Mouse (Mus musculus) forebrain, postnatal 0 days (tissue): ENCODE data around the gene Defb11. TPM values are rescaled to one million over a fixed set of nuclear protein-coding genes. Genes with fewer than 3 reads are reported as not detected.
A peak's percentile ranks its signal among the peaks of the same experiment; 100 is the strongest.
"Not testable (repeated sequence)": the region's sequence is repeated elsewhere in the genome, so short reads cannot be mapped to it uniquely, and the experiment has no call there.

Experiments
- ATAC-seq: fragments of 200-750 bp; cut with Nextera tagmentation; 2 replicates; pipeline ENCODE4 v1.8.0; 2017; ENCODE audit warnings: mild to moderate bottlenecking, moderate library complexity
- DNase-seq: peaks from one replicate; pipeline ENCODE4 v3.0.0-alpha.2; 2015
- H3K27ac ChIP-seq: fragments of 300-500 bp; sonication (generic); 2 replicates; pipeline ENCODE4 v1.5.1; 2014; ENCODE audit warnings: low read depth, mild to moderate bottlenecking, antibody characterized with exemption, low read length, moderate library complexity, mixed read lengths
- H3K27me3 ChIP-seq: fragments of 300-500 bp; sonication (generic); 2 replicates; pipeline ENCODE4 v1.6.1; 2014; ENCODE audit warnings: mild to moderate bottlenecking, low read length, mixed read lengths; ENCODE audit not compliant: insufficient read depth
- H3K36me3 ChIP-seq: fragments of 300-500 bp; sonication (generic); 2 replicates; pipeline ENCODE4 v1.6.1; 2014; ENCODE audit warnings: mild to moderate bottlenecking, moderate library complexity; ENCODE audit not compliant: insufficient read depth
- H3K4me1 ChIP-seq: fragments of 300-500 bp; sonication (generic); 2 replicates; pipeline ENCODE4 v1.6.1; 2014; ENCODE audit warnings: antibody characterized with exemption; ENCODE audit not compliant: insufficient read depth
- H3K4me2 ChIP-seq: fragments of 300-500 bp; sonication (generic); 2 replicates; pipeline ENCODE4 v1.6.1; 2014; ENCODE audit warnings: low read depth, mild to moderate bottlenecking, moderate library complexity
- H3K4me3 ChIP-seq: fragments of 300-500 bp; sonication (generic); 2 replicates; pipeline ENCODE4 v1.5.1; 2014; ENCODE audit warnings: low read depth, low read length, mixed read lengths
- H3K9ac ChIP-seq: fragments of 300-500 bp; sonication (generic); 2 replicates; pipeline ENCODE4 v1.6.1; 2014; ENCODE audit warnings: mild to moderate bottlenecking
- H3K9me3 ChIP-seq: fragments of 300-500 bp; sonication (generic); 2 replicates; pipeline ENCODE4 v1.6.1; 2016; ENCODE audit warnings: low read length
- CTCF ChIP-seq: sonication (generic); IDR thresholded peaks from 2 replicates; pipeline ENCODE4 v1.5.1; 2016; ENCODE audit warnings: antibody characterized with exemption, control low read depth, low read depth
- WGBS: fragments of 180-500 bp; shearing (Covaris S2); extraction: QIAGEN DNeasy Blood & Tissue Kit; methylation state at CpG from one replicate; pipeline ENCODE4 v1.1.7; 2014; 5-methylcytosine and 5-hydroxymethylcytosine counted together
- polyA plus RNA-seq: library from polyadenylated mRNA; unstranded; fragments of >200 nt; fragmentation: Nextera tagmentation; extraction: Ambion mirVana; gene quantifications from 2 replicates; pipeline ENCODE4 v1.2.1, GENCODE M21; 2015
- total RNA-seq: library from RNA; depleted of rRNA; stranded (reverse); fragments of >200 nt; gene quantifications from 2 replicates; pipeline ENCODE4 v1.2.3, GENCODE M21; 2014; rRNA removed

Gene Defb11
- total RNA-seq (not detected in 2 replicates), polyA plus RNA-seq (18.1 and 25.9 TPM in 2 replicates)

DNA sequence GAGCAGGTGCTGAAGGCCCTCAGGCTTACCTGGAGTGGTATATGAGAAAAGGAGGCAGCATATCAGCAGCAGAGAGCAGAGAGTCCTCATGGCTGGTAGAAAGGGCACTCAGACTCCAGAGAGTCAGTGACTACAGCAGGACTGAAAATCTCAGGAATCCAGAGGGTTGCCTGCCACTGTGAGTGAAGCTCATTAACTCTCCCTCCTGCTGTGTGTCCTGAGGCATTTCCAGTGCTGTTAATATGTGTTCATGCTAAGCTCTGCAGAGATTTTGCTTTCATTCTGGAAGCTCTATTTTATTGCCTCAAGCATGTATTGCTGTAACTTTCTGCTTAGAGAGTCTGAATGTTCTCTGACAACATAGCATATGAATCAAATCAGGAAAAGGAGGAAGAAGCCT is at the start of gene Defb11:
Gene Defb11, minus strand, starts transcription at position 123 of the 400 bp plus-strand sequence.
- H3K9ac ChIP-seq, DNase-seq, H3K27ac ChIP-seq, H3K4me1 ChIP-seq, H3K4me3 ChIP-seq, ATAC-seq, H3K4me2 ChIP-seq, H3K9me3 ChIP-seq, H3K36me3 ChIP-seq, H3K27me3 ChIP-seq: not testable (repeated sequence)

DNA sequence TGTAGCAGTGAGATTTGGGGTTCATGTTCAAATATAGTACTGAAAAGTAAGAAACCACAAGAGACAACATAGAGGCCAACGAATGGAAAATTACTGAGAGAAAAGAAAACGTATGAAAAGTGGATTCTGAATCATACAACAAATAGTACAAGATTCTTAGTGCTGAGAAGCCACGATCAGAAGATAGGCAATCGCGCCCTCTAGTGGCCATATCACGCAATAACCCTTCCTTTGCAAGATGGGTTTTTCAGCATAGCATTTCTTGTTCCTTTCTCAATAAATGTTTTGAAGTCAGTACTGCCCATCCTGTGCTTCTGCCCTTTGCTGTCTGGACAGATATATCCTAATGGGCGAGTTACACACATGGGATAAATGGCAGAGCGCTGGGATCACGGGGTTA is 49.1 kb upstream of the Defb11 start:
- WGBS = 4% methylated on average over 9 of the region's 9 CpGs
- DNase-seq = peak; percentile 71

DNA sequence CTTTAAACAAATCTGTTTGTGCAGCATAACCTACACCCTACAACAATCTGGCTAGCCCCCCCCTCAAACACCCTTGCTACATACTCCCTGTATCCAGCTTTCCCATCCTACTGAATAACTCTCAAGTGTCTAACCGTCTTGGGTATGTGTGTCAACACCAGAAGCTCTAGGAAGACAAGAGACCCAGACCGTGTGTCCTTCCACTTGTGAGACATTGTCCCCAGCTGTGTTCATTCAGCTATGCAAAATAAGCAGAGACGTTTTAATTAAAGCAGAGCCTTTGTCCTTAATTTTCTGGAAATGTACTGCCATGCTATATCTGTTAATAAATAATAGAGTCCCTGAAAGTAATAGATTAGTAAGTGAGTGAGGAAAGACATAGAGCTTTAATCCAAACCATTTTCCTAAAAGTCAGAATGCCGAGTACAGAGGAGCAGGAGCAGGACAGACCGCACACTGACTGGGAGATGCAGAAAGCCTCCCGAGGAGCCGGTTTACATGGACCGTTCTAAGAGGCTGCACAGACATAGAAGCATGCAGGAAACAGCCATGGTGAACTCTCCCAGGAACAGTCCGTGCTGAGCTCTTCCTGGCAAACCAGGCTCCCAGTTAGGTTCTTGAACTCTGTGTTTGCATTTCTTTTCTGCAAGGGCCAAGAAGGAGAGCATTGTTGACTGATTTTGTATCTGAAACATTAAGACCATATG is 41.3 kb upstream of the Defb11 start:
- no peak for DNase-seq
- WGBS = 57% methylated on average over 9 of the region's 9 CpGs

More for the DNA sequence above, 49.1 kb upstream of the Defb11 start:
- Histone ChIP-seq H3K4me2 (no peak overlapping the region), H3K9me3 (no peaks in the 10 kb centered on the region), H3K27me3 (no peaks in the 10 kb centered on the region), H3K4me3 (no peak overlapping the region), H3K9ac (no peak overlapping the region), H3K4me1 (no peaks in the 10 kb centered on the region), H3K27ac (no peak overlapping the region), H3K36me3 (no peaks in the 10 kb centered on the region)
- TF ChIP-seq CTCF = peak; percentile 86
- ATAC-seq = peak; percentile 47; the same call in 1 of the 2 replicates

DNA sequence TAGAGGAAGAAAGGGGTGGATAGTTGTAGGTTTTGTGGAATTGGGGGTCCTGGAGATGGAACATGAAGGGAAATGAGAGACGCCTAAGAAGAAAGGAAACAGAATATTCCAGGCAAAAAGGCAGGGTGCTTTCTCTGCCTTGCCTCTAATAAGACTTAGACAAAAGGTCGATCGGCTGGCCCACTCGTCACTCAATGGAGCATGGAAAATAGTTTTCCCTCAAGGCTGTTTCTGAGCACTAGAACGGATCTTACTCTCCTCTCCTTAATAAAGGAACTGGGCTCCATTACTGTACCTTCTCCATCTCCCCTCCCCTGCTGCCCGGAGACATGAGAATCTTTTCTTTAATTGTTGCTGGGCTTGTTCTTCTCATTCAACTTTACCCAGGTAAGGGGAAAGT is 40.2 kb upstream of the Defb11 start, which contains the start of gene Defb13:
Gene Defb13, plus strand, starts transcription at position 301 of the 400 bp plus-strand sequence.
- Histone ChIP-seq H3K4me2 (no peak within 1 kb of the TSS), H3K27ac (no peak within 1 kb of the TSS), H3K9me3 (no peaks in the 10 kb centered on the region), H3K36me3 (no peaks in the 10 kb centered on the region), H3K4me3 (no peak within 1 kb of the TSS), H3K27me3 (no peaks in the 10 kb centered on the region), H3K9ac (no peak within 1 kb of the TSS), H3K4me1 (no peaks in the 10 kb centered on the region)
- WGBS = 77% methylated on average over 6 of the region's 6 CpGs
- no peak for TF ChIP-seq CTCF
- no peak for DNase-seq
- ATAC-seq = no peak

More for the DNA sequence above, 41.3 kb upstream of the Defb11 start:
- Histone ChIP-seq H3K9ac (no peak overlapping the region), H3K4me2 (no peak overlapping the region), H3K27me3 (no peaks in the 10 kb centered on the region), H3K9me3 (no peaks in the 10 kb centered on the region), H3K36me3 (no peaks in the 10 kb centered on the region), H3K4me3 (no peak overlapping the region), H3K4me1 (no peaks in the 10 kb centered on the region), H3K27ac (no peak overlapping the region)
- no peak for TF ChIP-seq CTCF
- no peak for ATAC-seq

DNA sequence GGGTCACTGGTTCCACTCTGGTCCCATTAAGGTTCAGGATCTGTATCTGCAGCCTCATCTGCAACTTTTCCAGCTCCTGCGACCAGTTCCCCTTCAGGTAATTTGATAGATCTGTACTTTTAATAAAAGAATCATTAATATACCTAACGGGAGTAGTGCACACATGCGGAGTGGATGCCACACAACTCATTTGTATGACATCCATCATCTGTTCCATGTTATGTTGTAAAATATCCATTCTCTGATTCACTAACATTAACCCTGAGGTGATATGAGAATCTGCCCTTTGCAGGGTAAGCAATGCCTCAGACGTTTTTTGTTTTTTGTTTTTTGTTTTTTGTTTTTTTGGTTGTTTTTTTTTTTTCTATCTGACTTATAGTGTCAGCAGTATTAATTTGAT is 31.8 kb upstream of the Defb11 start, which contains the start of gene Defb35:
Gene Defb35, plus strand, starts transcription at position 301 of the 400 bp plus-strand sequence.
- H3K4me3 ChIP-seq, ATAC-seq, H3K9me3 ChIP-seq, H3K4me1 ChIP-seq, H3K9ac ChIP-seq, H3K27ac ChIP-seq, H3K27me3 ChIP-seq, DNase-seq, H3K36me3 ChIP-seq, H3K4me2 ChIP-seq: not testable (repeated sequence)
- WGBS = 90% methylated on average over 4 of the region's 4 CpGs

DNA sequence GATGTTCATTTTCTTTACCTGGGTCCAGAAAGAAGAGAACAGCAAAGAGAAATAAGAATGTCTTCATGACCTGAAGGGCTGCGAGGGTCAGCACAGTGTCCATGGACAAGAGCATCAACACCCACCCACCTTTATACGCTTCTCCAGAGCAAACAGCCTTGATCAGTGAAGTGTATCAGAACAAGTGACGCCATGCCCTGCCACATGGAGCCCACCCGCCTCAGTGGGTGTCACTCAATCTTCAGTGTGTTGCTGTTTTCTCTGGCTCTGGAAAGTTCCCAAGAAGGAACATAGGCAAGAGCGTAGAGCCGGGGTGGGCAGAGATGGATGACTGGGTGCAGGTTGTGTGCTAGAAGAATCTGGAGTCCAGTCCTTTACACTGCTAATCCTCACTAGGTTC is 26.4 kb upstream of the Defb11 start, which contains the start of gene Defb15:
Gene Defb15, minus strand, starts transcription at position 101 of the 400 bp plus-strand sequence.
- Histone ChIP-seq H3K9me3 (no peaks in the 10 kb centered on the region), H3K9ac (no peak within 1 kb of the TSS), H3K36me3 (no peaks in the 10 kb centered on the region), H3K4me3 (no peak within 1 kb of the TSS), H3K27me3 (no peaks in the 10 kb centered on the region), H3K27ac (no peak within 1 kb of the TSS), H3K4me2 (no peak within 1 kb of the TSS), H3K4me1 (no peaks in the 10 kb centered on the region)
- TF ChIP-seq CTCF = no peak
- DNase-seq (no peak), ATAC-seq (no peak)
- 92% methylated on average over 6 of the region's 6 CpGs for WGBS

DNA sequence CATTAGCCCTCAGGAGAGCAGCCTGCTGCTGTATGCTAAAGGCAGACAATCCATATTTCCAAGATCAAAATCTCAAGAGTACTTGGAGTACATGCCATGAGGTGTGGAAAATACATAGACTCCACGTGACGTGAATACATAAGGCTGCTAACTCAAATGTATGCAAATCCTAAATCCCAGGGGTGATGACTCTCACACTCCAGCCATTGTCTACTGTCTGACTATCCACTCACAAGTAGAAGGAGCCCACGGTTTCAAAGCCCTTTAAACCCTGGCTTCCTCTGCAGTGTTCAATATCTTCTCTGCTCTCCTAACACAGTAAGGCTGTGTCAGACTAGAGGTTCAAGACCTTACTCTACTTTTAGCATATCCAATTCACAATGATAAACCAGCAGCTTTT is 24.5 kb upstream of the Defb11 start:
- H3K4me3 ChIP-seq, H3K9me3 ChIP-seq, H3K27me3 ChIP-seq, H3K27ac ChIP-seq, DNase-seq, H3K9ac ChIP-seq, H3K4me1 ChIP-seq, H3K36me3 ChIP-seq, ATAC-seq, H3K4me2 ChIP-seq: not testable (repeated sequence)
- WGBS = 68% methylated on average over 3 of the region's 3 CpGs
